Mouse (Mus musculus) gastrocnemius, postnatal 4 days (tissue): ENCODE measurements around the gene Abhd16a. TPM values are rescaled to one million over a fixed set of nuclear protein-coding genes. Genes with fewer than 3 reads are reported as not detected.

Source experiments
- DNase-seq, 2 experiments: peaks; one replicate each; pipeline ENCODE4 v3.0.0; 2021 to 2022; ENCODE audit warnings: low spot score in 2 of 2, mixed read lengths in 2 of 2
- total RNA-seq, 2 experiments: library from RNA; stranded (reverse); gene quantifications; 2 replicates each; pipeline ENCODE4 v1.2.3; 2021

Abhd16a gene
- total RNA-seq, 2 experiments from 2014 or later: 67.2 to 69.3 TPM

GRCm38 (mm10) chr17:35082841-35083576 lies 6.1 kb upstream of the Abhd16a start:
- DNase-seq: no peak

GRCm38 (mm10) chr17:35083929-35084497 lies 5.0 kb upstream of the Abhd16a start:
- DNase-seq: no peak

- DNase-seq: no peak
Measured at GRCm38 (mm10) chr17:35085208-35085865, 3.7 kb upstream of the Abhd16a start, which contains the start of gene Ly6g6f. Ly6g6f (minus strand) TSS chr17:35085610.

GRCm38 (mm10) chr17:35088151-35088550 lies 912 bp upstream of the Abhd16a start:
- no peak for DNase-seq

GRCm38 (mm10) chr17:35090166-35090932 lies 1.3 kb downstream of the Abhd16a start:
- DNase-seq: no peak

- DNase-seq: no peak
Measured at GRCm38 (mm10) chr17:35092403-35093198, 3.5 kb downstream of the Abhd16a start.

- no peak for DNase-seq
Measured at GRCm38 (mm10) chr17:35094475-35095365, 5.7 kb downstream of the Abhd16a start.

GRCm38 (mm10) chr17:35096597-35096996 lies 7.5 kb downstream of the Abhd16a start:
- DNase-seq: no peak

GRCm38 (mm10) chr17:35097164-35097655 lies 8.1 kb downstream of the Abhd16a start:
- no peak for DNase-seq

- no peak for DNase-seq
Measured at GRCm38 (mm10) chr17:35100196-35100765, 11.2 kb downstream of the Abhd16a start.

GRCm38 (mm10) chr17:35101161-35101560 lies 12.1 kb downstream of the Abhd16a start:
- DNase-seq: no peak

GRCm38 (mm10) chr17:35102299-35102698 lies 13.2 kb downstream of the Abhd16a start:
- DNase-seq: no peak

GRCm38 (mm10) chr17:35103221-35103690 lies 14.2 kb downstream of the Abhd16a start:
- DNase-seq: no peak

- no peak for DNase-seq
Measured at GRCm38 (mm10) chr17:35104079-35104478, 15.0 kb downstream of the Abhd16a start.

- no peak for DNase-seq
Measured at GRCm38 (mm10) chr17:35104754-35105153, 15.7 kb downstream of the Abhd16a start.

- DNase-seq: no peak
Measured at GRCm38 (mm10) chr17:35105740-35106389, 16.8 kb downstream of the Abhd16a start.

GRCm38 (mm10) chr17:35106522-35106921 lies 17.5 kb downstream of the Abhd16a start:
- DNase-seq: no peak

- no peak for DNase-seq
Measured at GRCm38 (mm10) chr17:35108097-35108496, 19.0 kb downstream of the Abhd16a start, which contains the start of gene Ly6g5c. Ly6g5c (plus strand) TSS chr17:35108279.
